Mouse (Mus musculus) limb, embryonic 14.5 days (tissue): ENCODE measurements around the gene Tox3. TPM values are rescaled to one million over a fixed set of nuclear protein-coding genes. Genes with fewer than 3 reads are reported as not detected.

Experiments
- ATAC-seq: fragments of 200-750 bp; cut with Nextera tagmentation; 2 replicates; pipeline ENCODE4 v1.8.0; 2017; ENCODE audit warnings: low read depth, moderate number of reproducible peaks, moderate TSS enrichment; ENCODE audit not compliant: low FRiP score
- DNase-seq: peaks from one replicate; pipeline ENCODE4 v3.0.0-alpha.2; 2015; ENCODE audit warnings: low spot score
- H3K27ac ChIP-seq: fragments of 300-500 bp; sonication (generic); replicated peaks from 2 replicates; pipeline ENCODE4 v1.5.1; 2014; ENCODE audit warnings: low read depth, mild to moderate bottlenecking, low read length, moderate library complexity, mixed read lengths
- H3K27me3 ChIP-seq: fragments of 300-500 bp; sonication (generic); 2 replicates; pipeline ENCODE4 v1.6.1; 2014; ENCODE audit warnings: low read length, mixed read lengths; ENCODE audit not compliant: control insufficient read depth, insufficient read depth
- H3K36me3 ChIP-seq: fragments of 300-500 bp; sonication (generic); 2 replicates; pipeline ENCODE4 v1.6.1; 2014; ENCODE audit warnings: mild to moderate bottlenecking, low read length, moderate library complexity, mixed read lengths; ENCODE audit not compliant: control insufficient read depth, insufficient read depth
- H3K4me1 ChIP-seq: fragments of 300-500 bp; sonication (generic); 2 replicates; pipeline ENCODE4 v1.6.1; 2014; ENCODE audit warnings: antibody characterized with exemption, low read length, mixed read lengths; ENCODE audit not compliant: control insufficient read depth, insufficient read depth
- H3K4me2 ChIP-seq: fragments of 300-500 bp; sonication (generic); replicated peaks from 2 replicates; pipeline ENCODE4 v1.6.1; 2014; ENCODE audit warnings: low read depth, mild to moderate bottlenecking, low read length, moderate library complexity; ENCODE audit not compliant: severe bottlenecking
- H3K4me3 ChIP-seq: fragments of 300-500 bp; sonication (generic); replicated peaks from 2 replicates; pipeline ENCODE4 v1.5.1; 2014; ENCODE audit warnings: low read length
- H3K9ac ChIP-seq: fragments of 300-500 bp; sonication (generic); 2 replicates; pipeline ENCODE4 v1.6.1; 2014; ENCODE audit warnings: mild to moderate bottlenecking, low read depth, low read length, moderate library complexity; ENCODE audit not compliant: severe bottlenecking
- H3K9me3 ChIP-seq: fragments of 300-500 bp; sonication (generic); 2 replicates; pipeline ENCODE4 v1.6.1; 2016; ENCODE audit warnings: low read length; ENCODE audit not compliant: control insufficient read depth
- POLR2A ChIP-seq: fragments of 200-500 bp; IDR thresholded peaks from 2 replicates; pipeline ENCODE4 v1.8.0; 2012; ENCODE audit warnings: inconsistent platforms, mild to moderate bottlenecking, moderate library complexity, borderline replicate concordance; ENCODE audit not compliant: insufficient read depth, insufficient read length; ENCODE audit errors: extremely low read depth
- WGBS: fragments of 180-500 bp; shearing (Covaris S2); extraction: QIAGEN DNeasy Blood & Tissue Kit; methylation state at CpG from one replicate; pipeline ENCODE4 v1.1.7; 2014; 5-methylcytosine and 5-hydroxymethylcytosine counted together
- polyA plus RNA-seq, 2 experiments: library from polyadenylated mRNA; depleted of rRNA in 1 of 2; stranded (reverse) in 1 of 2; unstranded in 1 of 2; fragments of >200 nt; fragmentation: Nextera tagmentation in 1 of 2; extraction: Ambion mirVana in 1 of 2; gene quantifications; 2 replicates each; pipeline versions ENCODE4 v1.2.1 to v1.2.3; 2012 to 2014

Tox3 gene
- polyA plus RNA-seq (2012; rRNA removed) (16.4 and 23.1 TPM in 2 replicates), polyA plus RNA-seq (2014; fragmentation: Nextera tagmentation; extraction: Ambion mirVana) (9.8 and 13.0 TPM in 2 replicates)

DNA sequence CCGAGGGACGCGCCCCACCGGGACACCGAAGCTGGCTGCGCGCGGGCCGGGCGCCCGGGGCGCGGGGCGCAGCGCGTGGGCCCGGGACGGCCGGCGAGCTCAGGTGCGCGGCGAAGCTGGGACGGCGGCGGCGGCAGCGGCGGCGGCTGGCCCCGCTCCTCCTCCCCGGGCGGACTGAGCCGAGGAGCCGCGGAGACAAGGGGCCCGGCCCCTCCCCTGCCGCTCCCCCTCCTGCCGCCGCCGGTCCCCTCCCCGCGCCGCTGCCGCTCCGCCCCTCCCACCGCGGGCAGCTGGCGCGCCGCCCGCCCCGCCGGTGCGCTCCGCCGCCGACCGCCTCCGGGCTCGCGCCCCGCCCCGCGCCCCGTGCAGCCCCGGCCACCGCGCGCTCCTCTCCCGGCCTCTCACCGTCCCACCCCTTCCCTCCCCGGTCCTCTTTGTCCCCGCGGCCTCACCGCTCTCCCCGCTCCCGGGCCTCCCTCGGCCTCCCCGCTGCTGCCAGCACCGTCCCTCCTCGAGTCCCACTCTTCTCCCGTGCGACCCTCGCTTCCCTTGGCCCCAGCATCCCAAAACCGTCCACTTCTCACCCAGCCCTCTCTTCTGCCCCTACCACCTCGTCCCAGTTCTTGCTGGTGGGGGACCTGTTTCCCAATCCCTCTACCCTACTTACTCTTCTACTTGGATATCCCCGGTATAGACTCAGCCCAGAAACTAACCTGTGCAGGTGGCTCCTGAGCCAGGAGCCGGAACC, at the start of gene Tox3:
Tox3 (minus strand) TSS at position 166 of the 748 bp plus-strand sequence.
- H3K27ac ChIP-seq, result peak within 1 kb of the TSS; percentile 78
- no peak for TF ChIP-seq POLR2A
- WGBS, result 3% methylated on average over 12 of the region's 89 CpGs
- peak; percentile 26 for DNase-seq
- H3K4me1 ChIP-seq, result peaks cover 13% of the 10 kb centered on the region
- no peaks in the 10 kb centered on the region for H3K9me3 ChIP-seq
- H3K36me3 ChIP-seq, result no peaks in the 10 kb centered on the region
- peak within 1 kb of the TSS; percentile 53 for H3K4me2 ChIP-seq
- H3K4me3 ChIP-seq, result peak within 1 kb of the TSS; percentile 65
- no peaks in the 10 kb centered on the region for H3K27me3 ChIP-seq
- peak; percentile 63 for ATAC-seq
- H3K9ac ChIP-seq, result peak within 1 kb of the TSS; percentile 85

DNA sequence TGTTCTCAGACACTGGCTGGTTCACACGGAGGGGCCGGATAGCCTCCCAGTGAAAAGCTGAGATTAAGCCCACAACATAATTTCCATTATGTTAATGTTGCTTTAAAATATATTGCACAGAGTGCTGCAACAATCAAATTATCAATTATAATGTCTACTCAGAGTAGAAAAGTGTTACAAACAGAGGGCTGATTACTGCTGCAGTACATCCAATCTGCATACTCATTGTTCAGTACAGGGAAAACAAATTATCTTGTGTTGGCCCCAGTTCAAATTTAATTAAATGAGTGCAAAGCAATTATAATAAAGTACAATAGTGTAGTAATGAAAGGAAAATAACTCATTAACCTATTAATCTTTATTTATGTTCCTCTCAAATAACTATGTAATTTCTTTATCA, 44.5 kb upstream of the Tox3 start:
- no peaks in the 10 kb centered on the region for H3K36me3 ChIP-seq
- H3K27me3 ChIP-seq, result no peaks in the 10 kb centered on the region
- H3K27ac ChIP-seq, result no peak overlapping the region
- H3K9ac ChIP-seq, result no peak overlapping the region
- no peak for TF ChIP-seq POLR2A
- ATAC-seq, result no peak
- no peak overlapping the region for H3K4me2 ChIP-seq
- no peaks in the 10 kb centered on the region for H3K9me3 ChIP-seq
- H3K4me3 ChIP-seq, result no peak overlapping the region
- no peaks in the 10 kb centered on the region for H3K4me1 ChIP-seq
- WGBS, result 89% methylated on average over 2 of the region's 2 CpGs
- DNase-seq, result no peak

DNA sequence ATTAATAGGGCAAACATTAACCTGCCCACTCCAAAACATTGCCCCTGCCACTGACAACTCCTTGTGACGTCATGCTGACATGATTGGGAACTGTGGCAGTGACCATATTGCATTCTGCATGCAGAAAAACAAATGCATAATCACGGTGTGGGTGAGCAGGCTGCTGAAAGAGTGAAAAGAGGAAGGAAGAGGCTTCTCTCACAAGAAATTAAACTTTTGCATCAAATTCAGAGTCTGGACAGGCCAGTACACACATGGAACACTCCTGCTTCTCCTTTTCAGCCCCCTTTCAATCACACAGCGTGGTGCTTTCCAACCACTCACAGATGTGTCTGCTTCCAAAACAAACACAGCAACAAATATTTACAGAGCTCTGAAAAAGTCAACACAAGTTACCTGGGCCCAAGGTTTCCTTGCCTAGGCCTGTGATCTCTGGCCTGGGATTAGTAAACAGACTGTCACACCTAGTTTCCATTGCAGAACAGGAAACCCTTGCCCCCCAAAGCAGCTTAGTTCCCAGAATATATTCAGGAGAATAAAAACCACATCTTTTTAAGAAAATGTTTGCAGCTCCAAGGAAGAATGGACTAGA, 43.4 kb upstream of the Tox3 start:
- ATAC-seq (no peak), DNase-seq (no peak)
- no peak for TF ChIP-seq POLR2A
- H3K4me1 ChIP-seq, result no peaks in the 10 kb centered on the region
- 70% methylated on average over 3 of the region's 3 CpGs for WGBS
- no peak overlapping the region for H3K9ac ChIP-seq
- H3K27me3 ChIP-seq, result no peaks in the 10 kb centered on the region
- no peaks in the 10 kb centered on the region for H3K36me3 ChIP-seq
- no peak overlapping the region for H3K27ac ChIP-seq
- H3K9me3 ChIP-seq, result no peaks in the 10 kb centered on the region
- H3K4me2 ChIP-seq, result no peak overlapping the region
- no peak overlapping the region for H3K4me3 ChIP-seq

- no peaks in the 10 kb centered on the region for H3K4me1 ChIP-seq
- DNase-seq (no peak), ATAC-seq (no peak)
- no peak overlapping the region for H3K27ac ChIP-seq
- no peaks in the 10 kb centered on the region for H3K27me3 ChIP-seq
- TF ChIP-seq POLR2A, result no peak
- H3K4me3 ChIP-seq, result no peak overlapping the region
- H3K36me3 ChIP-seq, result no peaks in the 10 kb centered on the region
- H3K9ac ChIP-seq, result no peak overlapping the region
- no peak overlapping the region for H3K4me2 ChIP-seq
- no peaks in the 10 kb centered on the region for H3K9me3 ChIP-seq
- 89% methylated on average over 1 of the region's 1 CpGs for WGBS
Measured at GRCm38 (mm10) chr8:90390827-90391226, 42.7 kb upstream of the Tox3 start.

- H3K27me3 ChIP-seq, result no peaks in the 10 kb centered on the region
- H3K9me3 ChIP-seq, result no peaks in the 10 kb centered on the region
- H3K9ac ChIP-seq, result no peak overlapping the region
- H3K4me2 ChIP-seq, result no peak overlapping the region
- H3K4me1 ChIP-seq, result no peaks in the 10 kb centered on the region
- ATAC-seq (no peak), DNase-seq (no peak)
- 90% methylated on average over 6 of the region's 6 CpGs for WGBS
- H3K36me3 ChIP-seq, result no peaks in the 10 kb centered on the region
- H3K27ac ChIP-seq, result no peak overlapping the region
- TF ChIP-seq POLR2A, result no peak
- H3K4me3 ChIP-seq, result no peak overlapping the region
Measured at GRCm38 (mm10) chr8:90379064-90379463, 30.9 kb upstream of the Tox3 start.
